Mouse (Mus musculus) CH12.LX (cell line): ENCODE measurements at regions not wholly inside any gene's neighbourhood (a gene's known extent, or its start where the extent isn't known, plus 50 kb on each side); places are given as distances from the start of the nearest gene placed in this dataset.

Source experiments
- DNase-seq: peaks from one replicate; pipeline ENCODE4 v3.0.0-alpha.2; 2013; ENCODE audit errors: extremely low read depth
- H3K27ac ChIP-seq: 2 replicates; pipeline ENCODE4 v1.5.1; 2012; ENCODE audit warnings: low read depth, mild to moderate bottlenecking, control low read depth, moderate library complexity; ENCODE audit not compliant: insufficient read depth
- H3K27me3 ChIP-seq: replicated peaks from 2 replicates; pipeline ENCODE3; 2012; ENCODE audit warnings: inconsistent platforms
- H3K36me3 ChIP-seq, 2 experiments: replicated peaks in 1 of 2; 2 replicates each; pipeline versions ENCODE3 to v1.6.1; 2012; ENCODE audit warnings: inconsistent platforms in 1 of 2, low read length in 1 of 2, mild to moderate bottlenecking in 1 of 2, mixed read lengths in 1 of 2, moderate library complexity in 1 of 2; ENCODE audit not compliant: control insufficient read depth in 1 of 2, insufficient read depth in 1 of 2
- H3K4me1 ChIP-seq, 2 experiments: 2 replicates each; pipeline ENCODE4 v1.6.1; 2012; ENCODE audit warnings: inconsistent platforms in 1 of 2, moderate library complexity in 1 of 2; ENCODE audit not compliant: insufficient read depth in 2 of 2, control insufficient read depth in 1 of 2
- H3K4me2 ChIP-seq: 2 replicates; pipeline ENCODE4 v1.6.1; 2012; ENCODE audit warnings: low read depth, mild to moderate bottlenecking, control low read depth; ENCODE audit not compliant: poor library complexity, insufficient read depth, severe bottlenecking
- H3K4me3 ChIP-seq, 3 experiments: fragments of 150-350 bp in 1 of 3; sonication (generic) in 1 of 3; replicated peaks in 1 of 3; 2 replicates each; pipeline versions ENCODE3 to v1.5.1; 2011 to 2012; ENCODE audit warnings: low read depth in 2 of 3, low read length in 2 of 3, mild to moderate bottlenecking in 2 of 3, moderate library complexity in 2 of 3, control low read depth in 1 of 3, improper control_type of control experiment in 1 of 3, inconsistent platforms in 1 of 3, mixed read lengths in 1 of 3; ENCODE audit not compliant: poor library complexity in 1 of 3
- H3K79me2 ChIP-seq: replicated peaks from 2 replicates; pipeline ENCODE4 v1.6.1; 2012; ENCODE audit warnings: mild to moderate bottlenecking, moderate library complexity; ENCODE audit not compliant: control insufficient read depth, poor library complexity, insufficient read depth, severe bottlenecking; ENCODE audit errors: extremely low read depth
- H3K9ac ChIP-seq: 2 replicates; pipeline ENCODE4 v1.6.1; 2012; ENCODE audit warnings: low read depth, mild to moderate bottlenecking, control low read depth, moderate library complexity; ENCODE audit not compliant: insufficient read depth
- H3K9me3 ChIP-seq: replicated peaks from 2 replicates; pipeline ENCODE3; 2012; ENCODE audit warnings: low read length, inconsistent platforms, mixed read lengths
- BHLHE40 ChIP-seq: IDR thresholded peaks from 2 replicates; pipeline ENCODE4 v1.6.1; 2011; ENCODE audit warnings: mild to moderate bottlenecking, low read depth, low read length, improper control_type of control experiment
- CHD1 ChIP-seq: IDR thresholded peaks from 2 replicates; pipeline ENCODE4 v1.6.1; 2012; ENCODE audit warnings: low read depth, low read length, improper control_type of control experiment, inconsistent platforms
- CTCF ChIP-seq, 2 experiments: IDR thresholded peaks in 1 of 2; conservative IDR thresholded peaks in 1 of 2; 2 replicates each; pipeline ENCODE4 v1.5.1; 2011 to 2012; ENCODE audit warnings: low read depth in 2 of 2, low read length in 2 of 2, improper control_type of control experiment in 1 of 2, inconsistent platforms in 1 of 2, mild to moderate bottlenecking in 1 of 2, moderate library complexity in 1 of 2
- E2F4 ChIP-seq: IDR thresholded peaks from 2 replicates; pipeline ENCODE4 v1.6.1; 2011; ENCODE audit warnings: low read depth, low read length, improper control_type of control experiment; ENCODE audit not compliant: insufficient replicate concordance
- ELF1 ChIP-seq: IDR thresholded peaks from 2 replicates; pipeline ENCODE4 v1.6.1; 2014; ENCODE audit warnings: low read depth, mild to moderate bottlenecking, inconsistent platforms, low read length, improper control_type of control experiment
- EP300 ChIP-seq: IDR thresholded peaks from 2 replicates; pipeline ENCODE4 v1.6.1; 2011; ENCODE audit warnings: low read length, improper control_type of control experiment
- ETS1 ChIP-seq: conservative IDR thresholded peaks from 2 replicates; pipeline ENCODE4 v1.6.1; 2012; ENCODE audit warnings: low read depth, mild to moderate bottlenecking, inconsistent platforms, low read length, improper control_type of control experiment, moderate library complexity
- GABPA ChIP-seq: IDR thresholded peaks from 2 replicates; pipeline ENCODE4 v1.6.1; 2012; ENCODE audit warnings: low read depth, low read length, improper control_type of control experiment, inconsistent platforms; ENCODE audit not compliant: insufficient replicate concordance
- HCFC1 ChIP-seq: IDR thresholded peaks from 2 replicates; pipeline ENCODE4 v1.6.1; 2012; ENCODE audit warnings: low read depth, mild to moderate bottlenecking, inconsistent platforms, low read length, improper control_type of control experiment
- JUN ChIP-seq: IDR thresholded peaks from 2 replicates; pipeline ENCODE4 v1.6.1; 2011; ENCODE audit warnings: low read depth, mild to moderate bottlenecking, low read length, improper control_type of control experiment, moderate library complexity; ENCODE audit not compliant: insufficient read depth
- JUND ChIP-seq: conservative IDR thresholded peaks from 2 replicates; pipeline ENCODE4 v1.6.1; 2011; ENCODE audit warnings: low read depth, low read length, improper control_type of control experiment
- MAFK ChIP-seq: IDR thresholded peaks from 2 replicates; pipeline ENCODE4 v1.6.1; 2011; ENCODE audit warnings: low read length, improper control_type of control experiment; ENCODE audit not compliant: insufficient replicate concordance
- MXI1 ChIP-seq: IDR thresholded peaks from 2 replicates; pipeline ENCODE4 v1.6.1; 2011; ENCODE audit warnings: mild to moderate bottlenecking, low read depth, low read length, improper control_type of control experiment
- MYC ChIP-seq: IDR thresholded peaks from 2 replicates; pipeline ENCODE4 v1.6.1; 2011; ENCODE audit warnings: low read depth, mild to moderate bottlenecking, improper control_type of control experiment, low read length
- NELFE ChIP-seq: IDR thresholded peaks from 2 replicates; pipeline ENCODE4 v1.6.1; 2011; ENCODE audit warnings: low read depth, low read length, improper control_type of control experiment
- PAX5 ChIP-seq: IDR thresholded peaks from 2 replicates; pipeline ENCODE4 v1.6.1; 2012; ENCODE audit warnings: low read length, inconsistent platforms, mixed read lengths
- POLR2A ChIP-seq: IDR thresholded peaks from 2 replicates; pipeline ENCODE4 v1.6.1; 2011; ENCODE audit warnings: low read depth, mild to moderate bottlenecking, improper control_type of control experiment, low read length
- RCOR1 ChIP-seq: conservative IDR thresholded peaks from 2 replicates; pipeline ENCODE4 v1.6.1; 2012; ENCODE audit warnings: low read depth, mild to moderate bottlenecking, inconsistent platforms, low read length, improper control_type of control experiment
- SIN3A ChIP-seq: IDR thresholded peaks from 2 replicates; pipeline ENCODE4 v1.6.1; 2012; ENCODE audit warnings: low read length, improper control_type of control experiment, inconsistent platforms
- SMC3 ChIP-seq: IDR thresholded peaks from 2 replicates; pipeline ENCODE4 v1.6.1; 2011; ENCODE audit warnings: low read depth, low read length, improper control_type of control experiment
- UBTF ChIP-seq: IDR thresholded peaks from 2 replicates; pipeline ENCODE4 v1.6.1; 2012; ENCODE audit warnings: low read depth, mild to moderate bottlenecking, inconsistent platforms, low read length, improper control_type of control experiment, moderate library complexity
- USF1 ChIP-seq: IDR thresholded peaks from 2 replicates; pipeline ENCODE4 v1.6.1; 2014; ENCODE audit warnings: low read depth, mild to moderate bottlenecking, inconsistent platforms, low read length, improper control_type of control experiment
- USF2 ChIP-seq: conservative IDR thresholded peaks from 2 replicates; pipeline ENCODE4 v1.6.1; 2011; ENCODE audit warnings: low read depth, low read length, improper control_type of control experiment
- ZC3H11A ChIP-seq: IDR thresholded peaks from 2 replicates; pipeline ENCODE4 v1.6.1; 2012; ENCODE audit warnings: low read depth, mild to moderate bottlenecking, inconsistent platforms, low read length, improper control_type of control experiment
- ZMIZ1 ChIP-seq: IDR thresholded peaks from 2 replicates; pipeline ENCODE4 v1.6.1; 2012; ENCODE audit warnings: low read depth, mild to moderate bottlenecking, inconsistent platforms, low read length, improper control_type of control experiment
- ZNF384 ChIP-seq: IDR thresholded peaks from 2 replicates; pipeline ENCODE4 v1.6.1; 2012; ENCODE audit warnings: low read depth, low read length, improper control_type of control experiment, inconsistent platforms
- dilution Hi-C: fragments of 300-500 bp; cut with MboI; formaldehyde crosslinking; loops from 2 replicates; pipeline ENCODE4 v1.14.3; 2020; ENCODE audit warnings: low sequenced_read_pairs; ENCODE audit not compliant: extremely low pct_unique_long_range_greater_than_20kb, extremely low pct_ligation_motif_present
- in situ Hi-C: fragments of 300-500 bp; cut with MboI; formaldehyde crosslinking; loops from 3 replicates; pipeline ENCODE4 v1.14.3; 2019; ENCODE audit warnings: low sequenced_read_pairs, low pct_ligation_motif_present, low pct_unique_long_range_greater_than_20kb, mixed read lengths

- no peak for DNase-seq
- Histone ChIP-seq H3K4me2 (no peak overlapping the region), H3K27me3 (no peaks in the 10 kb centered on the region), H3K9me3 (peaks cover 12% of the 10 kb centered on the region), H3K27ac (no peak overlapping the region), H3K36me3 (no peaks in the 10 kb centered on the region), H3K9ac (no peak overlapping the region), H3K79me2 (no peaks in the 10 kb centered on the region), H3K4me1 (no peaks in the 10 kb centered on the region), H3K4me3 (no peak overlapping the region)
- in situ Hi-C loops: no loop called here
- no peak for TF ChIP-seq ZNF384
- no peak for TF ChIP-seq MXI1
- TF ChIP-seq USF2: no peak
- TF ChIP-seq ZC3H11A: no peak
- no peak for TF ChIP-seq PAX5
- no peak for TF ChIP-seq MYC
- no peak for TF ChIP-seq GABPA
- TF ChIP-seq RCOR1: no peak
- no peak for TF ChIP-seq SMC3
- TF ChIP-seq BHLHE40: no peak
- TF ChIP-seq UBTF: no peak
- no peak for TF ChIP-seq EP300
- no peak for TF ChIP-seq E2F4
- no peak for TF ChIP-seq JUND
- TF ChIP-seq NELFE: no peak
- dilution Hi-C loops: no loop called here
Observed at GRCm38 (mm10) chr2:81190831-81191230, 573.8 kb downstream of the Nup35 start.

- no peaks in the 10 kb centered on the region for H3K27me3 ChIP-seq
- H3K4me3 ChIP-seq: no peak overlapping the region
- no peaks in the 10 kb centered on the region for H3K36me3 ChIP-seq
- no peak for DNase-seq
- peaks cover 8% of the 10 kb centered on the region for H3K9me3 ChIP-seq
- H3K79me2 ChIP-seq: no peaks in the 10 kb centered on the region
- no peak overlapping the region for H3K9ac ChIP-seq
- dilution Hi-C loops (no loop called here), in situ Hi-C loops (no loop called here)
- no peak for TF ChIP-seq RCOR1
- TF ChIP-seq MXI1: no peak
- TF ChIP-seq CHD1: no peak
- no peak for TF ChIP-seq USF1
- no peak for TF ChIP-seq ZMIZ1
- no peak for TF ChIP-seq PAX5
- TF ChIP-seq POLR2A: no peak
- no peak for TF ChIP-seq MYC
- no peak for TF ChIP-seq ETS1
- no peak for TF ChIP-seq MAFK
- no peak for TF ChIP-seq NELFE
- TF ChIP-seq ELF1: no peak
- TF ChIP-seq SIN3A: no peak
- no peak for TF ChIP-seq ZC3H11A
- no peak for TF ChIP-seq HCFC1
- TF ChIP-seq GABPA: no peak
- no peak for TF ChIP-seq SMC3
- TF ChIP-seq JUN: no peak
- no peak for TF ChIP-seq CTCF (conservative IDR thresholded peaks at IDR 0.05 in 1 of 2, IDR thresholded peaks at IDR 0.05 in 1 of 2; ENCODE audit: low read depth in 2 of 2, low read length in 2 of 2)
- no peak for TF ChIP-seq JUND
- TF ChIP-seq, all 38 proteins: peak for 0
- H3K4me2 ChIP-seq: no peak overlapping the region
- H3K27ac ChIP-seq: no peak overlapping the region
- H3K4me1 ChIP-seq: no peaks in the 10 kb centered on the region
Observed at GRCm38 (mm10) chr2:81200541-81200940, 583.5 kb downstream of the Nup35 start.
